Mouse (Mus musculus): ENCODE measurements around the gene Kdelr2.

Kdelr2 gene

GRCm38 (mm10) chr5:143471165-143471546 is 67.5 kb downstream of the Kdelr2 start:
- no peak for DNase-seq (ENCODE audit: low spot score in 2 of 2)

Measured in spleen, postnatal 14 days (tissue).